Mouse (Mus musculus): ENCODE results near the gene Clstn3.
"Not testable (repeated sequence)": the region's sequence is repeated elsewhere in the genome, so short reads cannot be mapped to it uniquely, and the experiment has no call there.

DNA sequence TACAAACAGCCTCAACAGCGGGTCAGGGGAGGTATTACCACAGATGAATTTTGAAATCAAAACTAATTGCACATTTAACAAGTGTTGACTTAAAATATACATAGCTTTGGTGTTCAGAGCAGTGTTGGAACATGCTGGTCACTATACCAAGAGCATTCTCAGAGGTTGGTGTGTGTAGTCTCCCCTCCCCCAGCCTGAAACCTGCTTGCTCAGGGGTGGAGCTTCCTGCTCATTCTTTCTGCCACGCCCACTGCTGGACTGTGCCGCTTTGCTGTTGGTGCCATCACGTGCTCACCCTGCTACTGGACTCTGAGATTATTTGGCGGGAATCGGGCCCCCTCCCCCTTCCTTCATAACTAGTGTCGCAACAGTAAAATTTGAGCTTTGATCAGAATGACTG is 39.6 kb downstream of the Clstn3 start:
- TF ChIP-seq CTCF, EP300 (IDR thresholded peaks at IDR 0.05; ENCODE audit: low read depth): not testable (repeated sequence)

Data from liver, postnatal 0 days (tissue).